Mouse (Mus musculus): Measurements from ENCODE around the gene Paqr5. TPM values are rescaled to one million over a fixed set of nuclear protein-coding genes. Genes with fewer than 3 reads are reported as not detected.

Paqr5 gene
- polyA plus RNA-seq, 1 experiment: not detected

DNA sequence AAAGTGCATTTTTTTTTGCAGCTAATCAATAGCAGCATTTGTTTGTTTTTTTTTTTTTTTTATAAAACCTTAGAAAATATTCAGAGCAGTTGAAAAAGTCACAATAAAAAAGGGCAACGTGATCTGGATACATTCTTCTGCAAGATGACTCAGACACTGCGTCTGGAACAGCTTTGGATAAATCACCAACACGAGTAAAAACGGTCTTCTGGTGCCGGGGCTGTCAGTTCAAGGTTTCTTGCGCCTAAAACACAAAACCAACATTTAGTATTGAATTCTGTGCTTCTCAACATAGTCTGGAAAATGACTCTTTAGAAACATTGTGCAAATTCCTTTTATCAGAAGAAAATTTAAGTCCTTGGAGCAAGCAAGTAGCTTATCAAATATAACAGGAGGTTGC, 109.2 kb downstream of the Paqr5 start:
- 92% methylated on average over 6 of the region's 6 CpGs for WGBS
- TF ChIP-seq CTCF (IDR thresholded peaks at IDR 0.05; ENCODE audit: control insufficient read depth, insufficient read depth, low read length): no peak
- H3K4me3 ChIP-seq (replicated peaks; ENCODE audit: control insufficient read depth, low read depth, low read length): no peak overlapping the region
- H3K27ac ChIP-seq (ENCODE audit: control insufficient read depth, insufficient read depth, low read depth, low read length, poor library complexity): no peak overlapping the region
- no peaks in the 10 kb centered on the region for H3K4me1 ChIP-seq (ENCODE audit: control insufficient read depth, insufficient read depth, low read length)

DNA sequence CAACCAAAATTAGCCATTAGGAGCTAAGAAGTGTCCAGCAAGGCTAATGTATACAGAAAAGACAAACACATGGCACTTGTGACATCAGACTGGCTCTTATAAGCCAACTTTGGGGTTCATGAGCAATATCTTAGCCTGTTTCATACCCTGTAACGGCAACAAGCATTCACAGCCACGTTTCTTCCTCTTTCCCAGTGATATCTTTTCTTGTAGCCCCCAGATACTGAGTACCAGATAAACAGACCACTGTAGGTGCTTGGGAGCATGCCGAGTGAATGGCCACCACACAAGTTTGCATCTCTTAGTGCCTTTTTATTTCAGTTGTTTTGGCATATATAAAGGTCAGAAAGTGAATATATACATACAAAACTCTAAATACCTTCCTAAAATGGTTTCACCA, 109.7 kb downstream of the Paqr5 start:
- TF ChIP-seq CTCF (IDR thresholded peaks at IDR 0.05; ENCODE audit: control insufficient read depth, insufficient read depth, low read length): no peak
- TF ChIP-seq POLR2A (IDR thresholded peaks at IDR 0.05; ENCODE audit: borderline replicate concordance, control insufficient read depth, low read depth, low read length): no peak
- H3K4me1 ChIP-seq (ENCODE audit: control insufficient read depth, insufficient read depth, low read length): no peaks in the 10 kb centered on the region

DNA sequence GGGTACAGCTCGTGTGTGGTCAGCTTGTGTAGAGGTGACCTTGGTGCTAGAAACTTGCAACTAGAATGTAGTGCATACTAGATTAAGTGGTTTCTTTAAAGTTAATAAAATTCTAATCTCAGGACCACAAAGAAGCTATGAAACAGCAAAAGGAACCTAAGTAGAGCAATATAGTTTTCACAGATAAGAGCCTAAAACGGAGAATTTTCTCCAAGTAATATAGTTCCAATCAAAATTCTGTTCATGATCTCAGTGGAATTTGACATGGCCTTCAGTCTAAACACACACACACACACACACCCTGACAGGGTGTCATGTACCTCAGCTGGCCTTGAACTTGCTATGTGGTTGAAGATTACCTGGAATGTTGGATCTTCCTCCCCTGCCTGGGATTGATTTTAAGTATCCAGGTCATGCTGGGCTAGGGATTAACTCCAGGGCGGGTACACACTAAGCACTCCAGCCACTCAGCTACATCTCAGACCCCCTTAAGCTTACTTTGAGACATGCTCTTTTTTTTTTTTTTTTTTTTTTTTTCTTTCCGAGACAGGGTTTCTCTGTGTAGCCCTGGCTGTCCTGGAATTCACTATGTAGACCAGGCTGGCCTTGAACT, 111.2 kb downstream of the Paqr5 start:
- TF ChIP-seq CTCF (IDR thresholded peaks at IDR 0.05; ENCODE audit: control insufficient read depth, insufficient read depth, low read length) (no peak), POLR2A (IDR thresholded peaks at IDR 0.05; ENCODE audit: borderline replicate concordance, control insufficient read depth, low read depth, low read length) (no peak)
- H3K4me3 ChIP-seq (replicated peaks; ENCODE audit: control insufficient read depth, low read depth, low read length): no peak overlapping the region
- H3K4me1 ChIP-seq (ENCODE audit: control insufficient read depth, insufficient read depth, low read length): no peaks in the 10 kb centered on the region
- whole genome bisulfite sequencing: 56% methylated on average over 4 of the region's 4 CpGs
- H3K27ac ChIP-seq (ENCODE audit: control insufficient read depth, insufficient read depth, low read depth, low read length, poor library complexity): no peak overlapping the region

More for the DNA sequence above, 109.7 kb downstream of the Paqr5 start:
- WGBS: 49% methylated on average over 3 of the region's 3 CpGs
- no peak overlapping the region for H3K27ac ChIP-seq (ENCODE audit: control insufficient read depth, insufficient read depth, low read depth, low read length, poor library complexity)
- H3K4me3 ChIP-seq (replicated peaks; ENCODE audit: control insufficient read depth, low read depth, low read length): no peak overlapping the region

DNA sequence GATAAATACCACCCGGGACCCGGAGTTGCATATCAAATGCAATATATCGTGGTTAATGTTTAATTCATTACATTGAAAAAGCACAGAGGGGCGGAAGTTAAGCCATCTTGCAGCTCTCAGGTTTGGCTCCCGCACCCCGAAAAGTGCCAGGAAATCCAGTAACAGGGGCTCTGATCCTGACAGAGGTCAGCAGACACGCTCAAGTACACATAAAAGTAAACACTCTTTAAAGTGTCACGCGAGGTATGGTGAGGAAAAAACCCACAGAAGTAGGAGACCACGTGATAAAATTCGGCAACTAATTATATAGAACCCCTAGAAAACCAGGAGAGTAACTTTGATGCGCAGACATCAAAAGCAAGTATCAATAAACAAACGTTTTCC, 111.7 kb downstream of the Paqr5 start:
- WGBS: 4% methylated on average over 13 of the region's 13 CpGs
- Histone ChIP-seq H3K27ac (ENCODE audit: control insufficient read depth, insufficient read depth, low read depth, low read length, poor library complexity) (peak overlapping the region; percentile 70), H3K4me1 (ENCODE audit: control insufficient read depth, insufficient read depth, low read length) (no peaks in the 10 kb centered on the region), H3K4me3 (replicated peaks; ENCODE audit: control insufficient read depth, low read depth, low read length) (peak overlapping the region; percentile 79)
- TF ChIP-seq CTCF (IDR thresholded peaks at IDR 0.05; ENCODE audit: control insufficient read depth, insufficient read depth, low read length): no peak
- no peak for TF ChIP-seq POLR2A (IDR thresholded peaks at IDR 0.05; ENCODE audit: borderline replicate concordance, control insufficient read depth, low read depth, low read length)

DNA sequence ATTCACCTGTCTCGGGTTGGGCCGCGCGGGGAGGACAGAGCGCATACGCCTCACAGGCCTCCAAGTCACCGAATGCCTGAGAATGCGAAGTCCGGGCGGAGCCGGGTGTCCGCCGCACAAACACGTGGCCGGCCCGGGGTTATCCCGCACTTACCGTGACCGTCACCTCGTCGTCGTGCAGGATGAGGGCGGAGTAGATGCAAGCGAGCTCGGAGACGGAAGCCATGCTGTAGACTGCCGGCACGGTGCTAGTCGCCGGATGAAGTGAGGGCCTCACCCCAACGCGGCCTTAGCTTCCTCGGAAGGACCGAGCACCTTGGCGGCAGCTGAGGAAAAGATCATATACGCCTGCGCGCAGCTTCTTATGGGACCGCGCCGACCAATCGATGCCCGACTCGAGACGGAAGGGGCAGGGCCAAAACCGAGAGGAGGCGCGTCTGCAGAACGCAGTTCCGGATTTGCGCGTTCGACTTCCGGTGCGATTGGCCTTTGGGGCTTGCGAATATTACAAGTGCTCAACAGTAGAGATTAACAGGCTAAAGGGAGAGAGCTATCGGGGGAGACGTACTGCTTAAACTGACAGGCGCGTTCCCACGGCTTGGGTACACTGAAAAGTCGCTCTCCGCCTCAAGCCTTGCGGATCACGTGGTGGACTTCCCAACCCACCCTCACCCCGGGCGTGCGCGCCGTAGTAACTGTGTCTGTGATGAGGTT, 112.3 kb downstream of the Paqr5 start, which contains the start of gene Rplp1:
TSS of gene Rplp1 (minus strand) at position 340 of the 714 bp plus-strand sequence.
- H3K27ac ChIP-seq (ENCODE audit: control insufficient read depth, insufficient read depth, low read depth, low read length, poor library complexity): peak within 1 kb of the TSS; percentile 70
- H3K4me3 ChIP-seq (replicated peaks; ENCODE audit: control insufficient read depth, low read depth, low read length): peak within 1 kb of the TSS; percentile 79
- H3K4me1 ChIP-seq (ENCODE audit: control insufficient read depth, insufficient read depth, low read length): no peaks in the 10 kb centered on the region
- TF ChIP-seq CTCF (IDR thresholded peaks at IDR 0.05; ENCODE audit: control insufficient read depth, insufficient read depth, low read length) (no peak), POLR2A (IDR thresholded peaks at IDR 0.05; ENCODE audit: borderline replicate concordance, control insufficient read depth, low read depth, low read length) (peak; percentile 92; the same call in 1 of the 2 replicates)
- WGBS: under 1% methylated on average over 70 of the region's 70 CpGs

DNA sequence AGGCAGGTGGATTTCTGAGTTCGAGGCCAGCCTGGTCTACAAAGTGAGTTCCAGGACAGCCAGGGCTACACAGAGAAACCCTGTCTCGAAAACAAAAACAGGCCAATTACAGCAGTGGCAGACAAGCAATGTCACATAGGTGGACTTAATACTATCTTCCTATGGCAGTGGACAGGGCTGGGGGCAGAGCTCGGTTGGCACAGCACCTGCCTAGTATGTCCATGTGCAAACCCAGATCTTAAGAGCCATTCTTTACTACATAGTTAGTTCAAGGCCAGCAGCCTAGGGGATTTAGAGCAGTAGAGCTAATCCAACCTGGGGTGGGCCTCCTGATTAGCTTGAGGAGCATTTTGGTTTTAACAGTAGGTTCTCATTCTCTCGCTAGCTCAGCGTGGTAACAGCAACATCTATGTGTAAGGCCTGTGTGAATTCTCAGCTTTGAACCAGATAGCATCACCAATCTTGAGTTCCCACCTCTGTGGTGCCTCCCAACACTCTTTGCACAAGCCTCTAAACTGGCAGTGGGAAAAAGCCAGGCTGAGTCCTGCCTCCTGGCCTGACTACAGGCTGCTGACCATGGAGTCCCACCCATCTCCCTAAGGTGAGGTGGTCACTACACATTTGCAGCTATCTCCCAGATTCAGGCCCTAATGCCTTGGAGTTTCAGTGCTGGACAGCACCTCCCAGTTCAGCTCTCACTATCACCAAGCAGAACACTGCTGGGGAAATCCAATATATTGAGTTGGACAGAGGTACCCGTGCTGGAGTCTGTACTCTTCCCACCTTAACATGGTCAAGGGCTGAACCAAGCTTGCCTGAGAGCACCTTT, 115.1 kb downstream of the Paqr5 start:
- 63% methylated on average over 6 of the region's 6 CpGs for WGBS
- H3K4me3 ChIP-seq (replicated peaks; ENCODE audit: control insufficient read depth, low read depth, low read length): no peak overlapping the region

DNA sequence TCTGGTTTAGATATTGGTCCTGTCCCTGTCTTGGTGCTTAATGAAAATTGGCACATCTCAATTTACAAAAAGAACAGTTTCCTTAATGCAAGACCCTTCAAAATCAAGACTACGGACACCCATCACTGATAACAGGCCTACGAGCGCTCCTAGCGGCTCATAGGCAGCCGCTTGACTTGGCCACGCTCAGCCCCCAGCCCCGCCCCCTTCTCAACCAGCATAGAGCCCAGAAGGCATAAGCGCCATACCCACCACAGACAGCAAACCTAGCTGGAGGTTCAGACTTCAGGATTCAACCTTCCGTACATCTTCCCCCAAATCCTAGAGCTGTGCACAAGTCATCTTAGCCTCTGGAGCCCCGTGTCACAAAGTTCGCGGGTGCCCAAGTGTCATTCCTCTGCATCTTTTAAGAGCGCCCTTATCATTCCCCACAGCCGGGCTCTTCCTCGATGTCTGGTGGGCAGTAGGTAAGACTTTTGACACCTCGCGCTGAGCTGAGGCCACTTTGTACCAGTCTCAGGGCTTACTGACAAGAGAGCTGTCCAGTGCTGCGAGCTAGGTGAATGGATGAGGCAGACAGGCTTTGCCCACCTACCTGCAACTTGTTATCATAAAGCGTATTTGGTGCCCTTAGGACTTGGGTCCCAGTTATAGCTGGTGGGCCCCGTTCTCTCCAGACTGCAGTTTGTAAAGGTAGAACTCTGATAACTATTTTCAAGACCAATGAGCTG, 116.0 kb downstream of the Paqr5 start:
- H3K4me3 ChIP-seq (replicated peaks; ENCODE audit: control insufficient read depth, low read depth, low read length): no peak overlapping the region
- no peak for TF ChIP-seq CTCF (IDR thresholded peaks at IDR 0.05; ENCODE audit: control insufficient read depth, insufficient read depth, low read length)
- TF ChIP-seq POLR2A (IDR thresholded peaks at IDR 0.05; ENCODE audit: borderline replicate concordance, control insufficient read depth, low read depth, low read length): no peak
- no peak overlapping the region for H3K27ac ChIP-seq (ENCODE audit: control insufficient read depth, insufficient read depth, low read depth, low read length, poor library complexity)
- no peaks in the 10 kb centered on the region for H3K4me1 ChIP-seq (ENCODE audit: control insufficient read depth, insufficient read depth, low read length)
- WGBS: 61% methylated on average over 20 of the region's 20 CpGs

More for the DNA sequence above, 115.1 kb downstream of the Paqr5 start:
- Histone ChIP-seq H3K4me1 (ENCODE audit: control insufficient read depth, insufficient read depth, low read length) (no peaks in the 10 kb centered on the region), H3K27ac (ENCODE audit: control insufficient read depth, insufficient read depth, low read depth, low read length, poor library complexity) (no peak overlapping the region)
- TF ChIP-seq CTCF (IDR thresholded peaks at IDR 0.05; ENCODE audit: control insufficient read depth, insufficient read depth, low read length) (no peak), POLR2A (IDR thresholded peaks at IDR 0.05; ENCODE audit: borderline replicate concordance, control insufficient read depth, low read depth, low read length) (no peak)
